Mouse (Mus musculus) myocyte (in vitro differentiated cells): ENCODE data around the gene Gsg1l. TPM values are rescaled to one million over a fixed set of nuclear protein-coding genes. Genes with fewer than 3 reads are reported as not detected.

Source experiments
- H3K27me3 ChIP-seq: one replicate; pipeline ENCODE4 v1.6.1; 2011; ENCODE audit not compliant: control insufficient read depth, insufficient read depth, insufficient read length
- H3K36me3 ChIP-seq: one replicate; pipeline ENCODE4 v1.6.1; 2011; ENCODE audit not compliant: control insufficient read depth, insufficient read depth
- H3K4me2 ChIP-seq: one replicate; pipeline ENCODE4 v1.6.1; 2011; ENCODE audit warnings: low read depth, control low read depth
- H3K4me3 ChIP-seq: one replicate; pipeline ENCODE4 v1.5.1; 2011; ENCODE audit warnings: mild to moderate bottlenecking, control low read depth, moderate library complexity
- H3K79me2 ChIP-seq: one replicate; pipeline ENCODE4 v1.6.1; 2011; ENCODE audit not compliant: control insufficient read depth, insufficient read depth
- H3ac ChIP-seq: one replicate; pipeline ENCODE4 v1.6.1; 2011; ENCODE audit not compliant: control insufficient read depth, insufficient read length
- CEBPB ChIP-seq: IDR thresholded peaks from 2 replicates; pipeline ENCODE4 v1.6.1; 2011; ENCODE audit warnings: mild to moderate bottlenecking, moderate library complexity; ENCODE audit not compliant: poor library complexity, insufficient read depth, severe bottlenecking
- E2F4 ChIP-seq: IDR thresholded peaks from one replicate; pipeline ENCODE4 v1.6.1; 2011; ENCODE audit warnings: mild to moderate bottlenecking, control low read depth, moderate library complexity; ENCODE audit not compliant: insufficient read depth
- MAX ChIP-seq: IDR thresholded peaks from one replicate; pipeline ENCODE4 v1.6.1; 2011; ENCODE audit warnings: low read depth, mild to moderate bottlenecking, control low read depth
- MYOD1 ChIP-seq, 3 experiments: IDR thresholded peaks; one replicate each; pipeline ENCODE4 v1.6.1; 2011; ENCODE audit warnings: control low read depth in 2 of 3, low read depth in 2 of 3, mild to moderate bottlenecking in 2 of 3, moderate library complexity in 1 of 3; ENCODE audit not compliant: insufficient read length in 2 of 3, control insufficient read depth in 1 of 3
- MYOG ChIP-seq, 3 experiments: IDR thresholded peaks; one replicate each; pipeline ENCODE4 v1.6.1; 2011; ENCODE audit warnings: control low read depth in 2 of 3, low read depth in 2 of 3, mild to moderate bottlenecking in 2 of 3; ENCODE audit not compliant: insufficient read length in 2 of 3, control insufficient read depth in 1 of 3, insufficient read depth in 1 of 3
- POLR2A ChIP-seq: IDR thresholded peaks from one replicate; pipeline ENCODE4 v1.6.1; 2011; ENCODE audit warnings: low read depth, mild to moderate bottlenecking, control low read depth, moderate library complexity; ENCODE audit not compliant: insufficient read length
- POLR2AphosphoS2 ChIP-seq: IDR thresholded peaks from one replicate; pipeline ENCODE4 v1.6.1; 2011; ENCODE audit warnings: low read depth, control low read depth; ENCODE audit not compliant: insufficient read length
- REST ChIP-seq: IDR thresholded peaks from one replicate; pipeline ENCODE4 v1.6.1; 2011; ENCODE audit warnings: mild to moderate bottlenecking, control low read depth, moderate library complexity; ENCODE audit not compliant: insufficient read depth, insufficient read length
- SRF ChIP-seq: IDR thresholded peaks from one replicate; pipeline ENCODE4 v1.6.1; 2011; ENCODE audit warnings: low read depth; ENCODE audit not compliant: control insufficient read depth, insufficient read length
- TCF12 ChIP-seq: IDR thresholded peaks from one replicate; pipeline ENCODE4 v1.6.1; 2011; ENCODE audit warnings: mild to moderate bottlenecking, control low read depth; ENCODE audit not compliant: poor library complexity, insufficient read depth, severe bottlenecking
- TCF3 ChIP-seq: IDR thresholded peaks from one replicate; pipeline ENCODE4 v1.6.1; 2011; ENCODE audit warnings: low read depth, control low read depth; ENCODE audit not compliant: insufficient read length
- USF1 ChIP-seq: IDR thresholded peaks from one replicate; pipeline ENCODE4 v1.6.1; 2011; ENCODE audit warnings: low read depth, mild to moderate bottlenecking, control low read depth, moderate library complexity
- polyA plus RNA-seq: library from polyadenylated mRNA; unstranded; fragments of >200 nt; fragmentation: generic; extraction: Trizol; gene quantifications from one replicate; pipeline ENCODE4 v1.2.1, GENCODE M21; 2012; ENCODE audit warnings: missing spikeins

Gsg1l gene
- polyA plus RNA-seq, 1 experiment, result not detected

- Histone ChIP-seq H3K79me2 (no peaks in the 10 kb centered on the region), H3K4me2 (no peak overlapping the region), H3K4me3 (no peak overlapping the region), H3K27me3 (peaks cover 65% of the 10 kb centered on the region), H3ac (no peak overlapping the region), H3K36me3 (no peaks in the 10 kb centered on the region)
- no peak for TF ChIP-seq MYOG (IDR thresholded peaks at IDR 0.05; ENCODE audit: control insufficient read depth in 1 of 3, insufficient read depth in 1 of 3, insufficient read length in 2 of 3, low read depth in 2 of 3)
- TF ChIP-seq E2F4, result no peak
- TF ChIP-seq TCF12, result no peak
- no peak for TF ChIP-seq POLR2A
- no peak for TF ChIP-seq USF1
- no peak for TF ChIP-seq POLR2AphosphoS2
- TF ChIP-seq TCF3, result no peak
- TF ChIP-seq CEBPB, result no peak
- no peak for TF ChIP-seq SRF
- no peak for TF ChIP-seq REST
These were observed 1.8 kb upstream of the Gsg1l start for GRCm38 (mm10) chr7:126083980-126084348.

- H3K27me3 ChIP-seq, result peaks cover 68% of the 10 kb centered on the region
- TF ChIP-seq MYOG (IDR thresholded peaks at IDR 0.05; ENCODE audit: control insufficient read depth in 1 of 3, insufficient read depth in 1 of 3, insufficient read length in 2 of 3, low read depth in 2 of 3) (no peak), USF1 (no peak), E2F4 (no peak), MYOD1 (IDR thresholded peaks at IDR 0.05; ENCODE audit: control insufficient read depth in 1 of 3, insufficient read length in 2 of 3, low read depth in 2 of 3) (no peak), CEBPB (no peak), POLR2AphosphoS2 (no peak), MAX (no peak), REST (no peak)
- no peak overlapping the region for H3K4me2 ChIP-seq
- no peak overlapping the region for H3ac ChIP-seq
- H3K4me3 ChIP-seq, result no peak overlapping the region
- H3K79me2 ChIP-seq, result no peaks in the 10 kb centered on the region
- H3K36me3 ChIP-seq, result no peaks in the 10 kb centered on the region
These were observed 1.2 kb upstream of the Gsg1l start for GRCm38 (mm10) chr7:126083341-126083979.

GRCm38 (mm10) chr7:126081727-126082285, 405 bp downstream of the Gsg1l start:
- no peak overlapping the region for H3ac ChIP-seq
- TF ChIP-seq REST, result no peak
- TF ChIP-seq POLR2AphosphoS2, result no peak
- no peak for TF ChIP-seq MAX
- no peak for TF ChIP-seq POLR2A
- TF ChIP-seq E2F4, result no peak
- TF ChIP-seq TCF3, result no peak
- TF ChIP-seq SRF, result no peak
- TF ChIP-seq TCF12, result no peak
- TF ChIP-seq MYOG (IDR thresholded peaks at IDR 0.05; ENCODE audit: control insufficient read depth in 1 of 3, insufficient read depth in 1 of 3, insufficient read length in 2 of 3, low read depth in 2 of 3), result no peak
- TF ChIP-seq CEBPB, result no peak
- no peak for TF ChIP-seq MYOD1 (IDR thresholded peaks at IDR 0.05; ENCODE audit: control insufficient read depth in 1 of 3, insufficient read length in 2 of 3, low read depth in 2 of 3)
- no peak for TF ChIP-seq USF1
- H3K4me2 ChIP-seq, result no peak overlapping the region
- H3K27me3 ChIP-seq, result peaks cover 76% of the 10 kb centered on the region
- no peaks in the 10 kb centered on the region for H3K79me2 ChIP-seq
- no peak overlapping the region for H3K4me3 ChIP-seq
- H3K36me3 ChIP-seq, result no peaks in the 10 kb centered on the region

- no peaks in the 10 kb centered on the region for H3K36me3 ChIP-seq
- H3K27me3 ChIP-seq, result peaks cover 78% of the 10 kb centered on the region
- TF ChIP-seq SRF (no peak), E2F4 (no peak), MAX (no peak), POLR2A (no peak), TCF12 (no peak), CEBPB (no peak), REST (no peak), MYOD1 (IDR thresholded peaks at IDR 0.05; ENCODE audit: control insufficient read depth in 1 of 3, insufficient read length in 2 of 3, low read depth in 2 of 3) (no peak), MYOG (IDR thresholded peaks at IDR 0.05; ENCODE audit: control insufficient read depth in 1 of 3, insufficient read depth in 1 of 3, insufficient read length in 2 of 3, low read depth in 2 of 3) (no peak), USF1 (no peak), POLR2AphosphoS2 (no peak)
- no peak overlapping the region for H3K4me2 ChIP-seq
- no peak overlapping the region for H3K4me3 ChIP-seq
- no peak overlapping the region for H3ac ChIP-seq
- H3K79me2 ChIP-seq, result no peaks in the 10 kb centered on the region
These were observed 1.1 kb downstream of the Gsg1l start for GRCm38 (mm10) chr7:126080949-126081654.

- H3ac ChIP-seq, result no peak overlapping the region
- no peaks in the 10 kb centered on the region for H3K79me2 ChIP-seq
- H3K27me3 ChIP-seq, result peaks cover 79% of the 10 kb centered on the region
- TF ChIP-seq MYOD1 (IDR thresholded peaks at IDR 0.05; ENCODE audit: control insufficient read depth in 1 of 3, insufficient read length in 2 of 3, low read depth in 2 of 3) (no peak), REST (no peak), MYOG (IDR thresholded peaks at IDR 0.05; ENCODE audit: control insufficient read depth in 1 of 3, insufficient read depth in 1 of 3, insufficient read length in 2 of 3, low read depth in 2 of 3) (no peak), CEBPB (no peak), USF1 (no peak), POLR2AphosphoS2 (no peak), SRF (no peak), TCF12 (no peak), E2F4 (no peak), TCF3 (no peak), POLR2A (no peak)
- no peak overlapping the region for H3K4me3 ChIP-seq
- no peak overlapping the region for H3K4me2 ChIP-seq
- H3K36me3 ChIP-seq, result no peaks in the 10 kb centered on the region
These were observed 5.3 kb downstream of the Gsg1l start for GRCm38 (mm10) chr7:126076935-126077334.
